Mouse (Mus musculus): ENCODE measurements at regions not wholly inside any gene's neighbourhood (a gene's known extent, or its start where the extent isn't known, plus 50 kb on each side); places are given as distances from the start of the nearest gene placed in this dataset.

GRCm38 (mm10) chr9:68072624-68073023, 232.4 kb downstream of the Vps13c start:
- ATAC-seq (ENCODE audit: insufficient number of reproducible peaks, insufficient read depth, low FRiP score, low read depth), result no peak
- no peaks in the 10 kb centered on the region for H3K4me1 ChIP-seq (ENCODE audit: control insufficient read depth in 2 of 2, insufficient read depth in 2 of 2, low read length in 2 of 2)
- no peaks in the 10 kb centered on the region for H3K36me3 ChIP-seq (ENCODE audit: control insufficient read depth, insufficient read depth, low read length)
- H3K27ac ChIP-seq (replicated peaks in 1 of 2; ENCODE audit: control insufficient read depth in 1 of 2, insufficient read depth in 1 of 2, low read depth in 2 of 2, low read length in 2 of 2), result no peak overlapping the region
- WGBS, result 85% methylated on average over 4 of the region's 4 CpGs
- H3K4me3 ChIP-seq (ENCODE audit: control insufficient read depth in 1 of 2, insufficient read depth in 1 of 2, low read depth in 1 of 2, low read length in 2 of 2), result no peak overlapping the region
- H3K9ac ChIP-seq (ENCODE audit: low read length), result no peak overlapping the region
- H3K27me3 ChIP-seq (ENCODE audit: control insufficient read depth, insufficient read depth, low read length), result no peaks in the 10 kb centered on the region
- 0 out of 2 replicates have a peak, but pooled peaks cover 7% of the 10 kb centered on the region for H3K9me3 ChIP-seq (ENCODE audit: control insufficient read depth, low read length)
- H3K4me2 ChIP-seq (ENCODE audit: low read length), result no peak overlapping the region

GRCm38 (mm10) chr9:68077329-68077728, 237.1 kb downstream of the Vps13c start:
- Histone ChIP-seq H3K4me2 (ENCODE audit: low read length) (no peak overlapping the region), H3K4me3 (ENCODE audit: control insufficient read depth in 1 of 2, insufficient read depth in 1 of 2, low read depth in 1 of 2, low read length in 2 of 2) (no peak overlapping the region), H3K9me3 (ENCODE audit: control insufficient read depth, low read length) (0 out of 2 replicates have a peak, but pooled peaks cover 7% of the 10 kb centered on the region), H3K27ac (replicated peaks in 1 of 2; ENCODE audit: control insufficient read depth in 1 of 2, insufficient read depth in 1 of 2, low read depth in 2 of 2, low read length in 2 of 2) (no peak overlapping the region), H3K27me3 (ENCODE audit: control insufficient read depth, insufficient read depth, low read length) (no peaks in the 10 kb centered on the region), H3K36me3 (ENCODE audit: control insufficient read depth, insufficient read depth, low read length) (no peaks in the 10 kb centered on the region), H3K9ac (ENCODE audit: low read length) (no peak overlapping the region), H3K4me1 (ENCODE audit: control insufficient read depth in 2 of 2, insufficient read depth in 2 of 2, low read length in 2 of 2) (no peaks in the 10 kb centered on the region)
- no peak for ATAC-seq (ENCODE audit: insufficient number of reproducible peaks, insufficient read depth, low FRiP score, low read depth)
- 68% methylated on average over 2 of the region's 2 CpGs for WGBS

GRCm38 (mm10) chr9:68083341-68083740, 243.1 kb downstream of the Vps13c start:
- Histone ChIP-seq H3K36me3 (ENCODE audit: control insufficient read depth, insufficient read depth, low read length) (no peaks in the 10 kb centered on the region), H3K4me3 (ENCODE audit: control insufficient read depth in 1 of 2, insufficient read depth in 1 of 2, low read depth in 1 of 2, low read length in 2 of 2) (no peak overlapping the region), H3K4me2 (ENCODE audit: low read length) (no peak overlapping the region), H3K27ac (replicated peaks in 1 of 2; ENCODE audit: control insufficient read depth in 1 of 2, insufficient read depth in 1 of 2, low read depth in 2 of 2, low read length in 2 of 2) (no peak overlapping the region), H3K4me1 (ENCODE audit: control insufficient read depth in 2 of 2, insufficient read depth in 2 of 2, low read length in 2 of 2) (no peaks in the 10 kb centered on the region), H3K9ac (ENCODE audit: low read length) (no peak overlapping the region), H3K27me3 (ENCODE audit: control insufficient read depth, insufficient read depth, low read length) (no peaks in the 10 kb centered on the region), H3K9me3 (ENCODE audit: control insufficient read depth, low read length) (no peaks in the 10 kb centered on the region)
- WGBS, result 72% methylated on average over 4 of the region's 4 CpGs
- no peak for ATAC-seq (ENCODE audit: insufficient number of reproducible peaks, insufficient read depth, low FRiP score, low read depth)

GRCm38 (mm10) chr9:68084966-68085365, 244.8 kb downstream of the Vps13c start:
- ATAC-seq (ENCODE audit: insufficient number of reproducible peaks, insufficient read depth, low FRiP score, low read depth), result no peak
- H3K4me2 ChIP-seq (ENCODE audit: low read length), result no peak overlapping the region
- H3K27ac ChIP-seq (replicated peaks in 1 of 2; ENCODE audit: control insufficient read depth in 1 of 2, insufficient read depth in 1 of 2, low read depth in 2 of 2, low read length in 2 of 2), result no peak overlapping the region
- no peak overlapping the region for H3K4me3 ChIP-seq (ENCODE audit: control insufficient read depth in 1 of 2, insufficient read depth in 1 of 2, low read depth in 1 of 2, low read length in 2 of 2)
- H3K27me3 ChIP-seq (ENCODE audit: control insufficient read depth, insufficient read depth, low read length), result no peaks in the 10 kb centered on the region
- H3K4me1 ChIP-seq (ENCODE audit: control insufficient read depth in 2 of 2, insufficient read depth in 2 of 2, low read length in 2 of 2), result no peaks in the 10 kb centered on the region
- 74% methylated on average over 4 of the region's 4 CpGs for WGBS
- H3K9me3 ChIP-seq (ENCODE audit: control insufficient read depth, low read length), result no peaks in the 10 kb centered on the region
- H3K9ac ChIP-seq (ENCODE audit: low read length), result no peak overlapping the region
- H3K36me3 ChIP-seq (ENCODE audit: control insufficient read depth, insufficient read depth, low read length), result no peaks in the 10 kb centered on the region

GRCm38 (mm10) chr9:68094561-68094960, 254.4 kb downstream of the Vps13c start:
- Histone ChIP-seq H3K4me1 (ENCODE audit: control insufficient read depth in 2 of 2, insufficient read depth in 2 of 2, low read length in 2 of 2) (no peaks in the 10 kb centered on the region), H3K36me3 (ENCODE audit: control insufficient read depth, insufficient read depth, low read length) (no peaks in the 10 kb centered on the region), H3K9me3 (ENCODE audit: control insufficient read depth, low read length) (no peaks in the 10 kb centered on the region), H3K4me3 (ENCODE audit: control insufficient read depth in 1 of 2, insufficient read depth in 1 of 2, low read depth in 1 of 2, low read length in 2 of 2) (no peak overlapping the region), H3K27me3 (ENCODE audit: control insufficient read depth, insufficient read depth, low read length) (no peaks in the 10 kb centered on the region), H3K9ac (ENCODE audit: low read length) (no peak overlapping the region), H3K4me2 (ENCODE audit: low read length) (no peak overlapping the region), H3K27ac (replicated peaks in 1 of 2; ENCODE audit: control insufficient read depth in 1 of 2, insufficient read depth in 1 of 2, low read depth in 2 of 2, low read length in 2 of 2) (no peak overlapping the region)
- ATAC-seq (ENCODE audit: insufficient number of reproducible peaks, insufficient read depth, low FRiP score, low read depth), result no peak
- 89% methylated on average over 5 of the region's 5 CpGs for WGBS

- ATAC-seq (ENCODE audit: insufficient number of reproducible peaks, insufficient read depth, low FRiP score, low read depth), result no peak
- no peaks in the 10 kb centered on the region for H3K9me3 ChIP-seq (ENCODE audit: control insufficient read depth, low read length)
- no peak overlapping the region for H3K27ac ChIP-seq (replicated peaks in 1 of 2; ENCODE audit: control insufficient read depth in 1 of 2, insufficient read depth in 1 of 2, low read depth in 2 of 2, low read length in 2 of 2)
- no peak overlapping the region for H3K4me3 ChIP-seq (ENCODE audit: control insufficient read depth in 1 of 2, insufficient read depth in 1 of 2, low read depth in 1 of 2, low read length in 2 of 2)
- no peaks in the 10 kb centered on the region for H3K36me3 ChIP-seq (ENCODE audit: control insufficient read depth, insufficient read depth, low read length)
- H3K4me1 ChIP-seq (ENCODE audit: control insufficient read depth in 2 of 2, insufficient read depth in 2 of 2, low read length in 2 of 2), result no peaks in the 10 kb centered on the region
- WGBS, result 74% methylated on average over 9 of the region's 9 CpGs
- no peak overlapping the region for H3K4me2 ChIP-seq (ENCODE audit: low read length)
- H3K27me3 ChIP-seq (ENCODE audit: control insufficient read depth, insufficient read depth, low read length), result no peaks in the 10 kb centered on the region
- no peak overlapping the region for H3K9ac ChIP-seq (ENCODE audit: low read length)
Observed at GRCm38 (mm10) chr9:68109841-68110240, 269.6 kb downstream of the Vps13c start.

GRCm38 (mm10) chr9:68115151-68115690, 275.0 kb downstream of the Vps13c start:
- WGBS, result 76% methylated on average over 10 of the region's 10 CpGs
- no peaks in the 10 kb centered on the region for H3K27me3 ChIP-seq (ENCODE audit: control insufficient read depth, insufficient read depth, low read length)
- H3K9me3 ChIP-seq (ENCODE audit: control insufficient read depth, low read length), result no peaks in the 10 kb centered on the region
- no peak for ATAC-seq (ENCODE audit: insufficient number of reproducible peaks, insufficient read depth, low FRiP score, low read depth)
- H3K4me1 ChIP-seq (ENCODE audit: control insufficient read depth in 2 of 2, insufficient read depth in 2 of 2, low read length in 2 of 2), result no peaks in the 10 kb centered on the region
- no peaks in the 10 kb centered on the region for H3K36me3 ChIP-seq (ENCODE audit: control insufficient read depth, insufficient read depth, low read length)
- no peak overlapping the region for H3K27ac ChIP-seq (replicated peaks in 1 of 2; ENCODE audit: control insufficient read depth in 1 of 2, insufficient read depth in 1 of 2, low read depth in 2 of 2, low read length in 2 of 2)
- no peak overlapping the region for H3K4me3 ChIP-seq (ENCODE audit: control insufficient read depth in 1 of 2, insufficient read depth in 1 of 2, low read depth in 1 of 2, low read length in 2 of 2)
- H3K4me2 ChIP-seq (ENCODE audit: low read length), result no peak overlapping the region
- no peak overlapping the region for H3K9ac ChIP-seq (ENCODE audit: low read length)

- Histone ChIP-seq H3K4me2 (ENCODE audit: low read length) (no peak overlapping the region), H3K36me3 (ENCODE audit: control insufficient read depth, insufficient read depth, low read length) (no peaks in the 10 kb centered on the region), H3K4me3 (ENCODE audit: control insufficient read depth in 1 of 2, insufficient read depth in 1 of 2, low read depth in 1 of 2, low read length in 2 of 2) (no peak overlapping the region), H3K9me3 (ENCODE audit: control insufficient read depth, low read length) (no peaks in the 10 kb centered on the region), H3K27me3 (ENCODE audit: control insufficient read depth, insufficient read depth, low read length) (no peaks in the 10 kb centered on the region), H3K4me1 (ENCODE audit: control insufficient read depth in 2 of 2, insufficient read depth in 2 of 2, low read length in 2 of 2) (no peaks in the 10 kb centered on the region), H3K9ac (ENCODE audit: low read length) (no peak overlapping the region), H3K27ac (replicated peaks in 1 of 2; ENCODE audit: control insufficient read depth in 1 of 2, insufficient read depth in 1 of 2, low read depth in 2 of 2, low read length in 2 of 2) (no peak overlapping the region)
- WGBS, result 85% methylated on average over 10 of the region's 10 CpGs
- ATAC-seq (ENCODE audit: insufficient number of reproducible peaks, insufficient read depth, low FRiP score, low read depth), result no peak
Observed at GRCm38 (mm10) chr9:68116221-68116741, 276.1 kb downstream of the Vps13c start.

Data from heart, embryonic 14.5 days (tissue).